In genomic region chr4:46371030-46371429, GRCm38 (mm10) we compare ENCODE assay signal across 8 mouse cellular contexts. TPM values are rescaled to one million over a fixed set of nuclear protein-coding genes. Genes with fewer than 3 reads are reported as not detected.
DNase-seq lines count a peak whose midpoint lies in the region; ATAC-seq and TF ChIP-seq lines count a peak whose summit lies in the region.

No protein-coding gene starts in this region.

- H3K9ac ChIP-seq in forebrain, embryonic 13.5 days = peak overlapping the region; percentile 45; the same call in 1 of the 2 replicates
- H3K9ac ChIP-seq in stomach, embryonic 15.5 days = no peak overlapping the region

- H3K4me2 ChIP-seq in forebrain, embryonic 13.5 days = peak overlapping the region; percentile 50
- H3K4me2 ChIP-seq in stomach, embryonic 15.5 days = peak overlapping the region; percentile 45

- no peak for TF ChIP-seq CTCF in E14TG2a.4 (conservative IDR thresholded peaks at IDR 0.05; ENCODE audit: low read length)

- no peaks in the 10 kb centered on the region for H3K9me3 ChIP-seq in E14TG2a.4 (ENCODE audit: low read length)
- H3K9me3 ChIP-seq in forebrain, embryonic 13.5 days (replicated peaks) = no peaks in the 10 kb centered on the region
- H3K9me3 ChIP-seq in limb, embryonic 10.5 days (replicated peaks) = no peaks in the 10 kb centered on the region
- no peaks in the 10 kb centered on the region for H3K9me3 ChIP-seq in stomach, embryonic 15.5 days

- under 1% methylated on average over 19 of the region's 19 CpGs for WGBS in forebrain, embryonic 13.5 days
- 3% methylated on average over 19 of the region's 19 CpGs for WGBS in limb, embryonic 10.5 days
- 2% methylated on average over 19 of the region's 19 CpGs for WGBS in stomach, embryonic 15.5 days

- ATAC-seq in forebrain, embryonic 13.5 days = peak; percentile 64; the same call in 1 of the 2 replicates
- peak; percentile 86 for ATAC-seq in stomach, embryonic 15.5 days (ENCODE audit: insufficient read depth, low FRiP score, low read depth)

- peak overlapping the region; percentile 69 for H3K4me3 ChIP-seq in E14TG2a.4 (replicated peaks; ENCODE audit: low read length)
- peak overlapping the region; percentile 17; the same call in 1 of the 2 replicates for H3K4me3 ChIP-seq in forebrain, embryonic 13.5 days
- H3K4me3 ChIP-seq in limb, embryonic 10.5 days = peak overlapping the region; percentile 43
- H3K4me3 ChIP-seq in stomach, embryonic 15.5 days (replicated peaks) = peak overlapping the region; percentile 12; the same call in 1 of the 2 replicates

- H3K27me3 ChIP-seq in E14TG2a.4 (ENCODE audit: insufficient read depth, low read length) = peaks cover 32% of the 10 kb centered on the region
- 0 out of 2 replicates have a peak, but pooled peaks cover 6% of the 10 kb centered on the region for H3K27me3 ChIP-seq in forebrain, embryonic 13.5 days
- H3K27me3 ChIP-seq in limb, embryonic 10.5 days (ENCODE audit: low read depth, poor library complexity, severe bottlenecking) = peaks cover 52% of the 10 kb centered on the region
- peaks cover 11% of the 10 kb centered on the region for H3K27me3 ChIP-seq in stomach, embryonic 15.5 days (replicated peaks)

- H3K36me3 ChIP-seq in E14TG2a.4 (ENCODE audit: insufficient read depth, low read length) = peaks cover 8% of the 10 kb centered on the region; the same call in 1 of the 2 replicates
- H3K36me3 ChIP-seq in forebrain, embryonic 13.5 days (ENCODE audit: poor library complexity, severe bottlenecking) = peaks cover 5% of the 10 kb centered on the region; the same call in 1 of the 2 replicates
- peaks cover 3% of the 10 kb centered on the region for H3K36me3 ChIP-seq in limb, embryonic 10.5 days
- H3K36me3 ChIP-seq in stomach, embryonic 15.5 days = no peaks in the 10 kb centered on the region

- peaks cover 36% of the 10 kb centered on the region for H3K4me1 ChIP-seq in E14TG2a.4 (replicated peaks; ENCODE audit: low read depth, low read length)
- peaks cover 24% of the 10 kb centered on the region for H3K4me1 ChIP-seq in forebrain, embryonic 13.5 days
- peaks cover 23% of the 10 kb centered on the region for H3K4me1 ChIP-seq in limb, embryonic 10.5 days
- 0 out of 2 replicates have a peak, but pooled peaks cover 3% of the 10 kb centered on the region for H3K4me1 ChIP-seq in stomach, embryonic 15.5 days

- H3K27ac ChIP-seq in forebrain, embryonic 13.5 days = 0 out of 2 replicates have a peak overlapping the region, but pooled peaks have one; percentile 12
- peak overlapping the region; percentile 78 for H3K27ac ChIP-seq in limb, embryonic 10.5 days
- H3K27ac ChIP-seq in stomach, embryonic 15.5 days = no peak overlapping the region

- DNase-seq in adrenal gland, postnatal 14 days = peak; percentile 94
- DNase-seq in heart, postnatal 4 days = peak; percentile 86
- DNase-seq in limb, embryonic 10.5 days (ENCODE audit: low spot score) = peak; percentile 62
- peak; percentile 66 for DNase-seq in mesoderm, embryonic 11.5 days (ENCODE audit: low read depth, low spot score)
- no peak for DNase-seq in thymus, postnatal 10 days (ENCODE audit: low spot score in 2 of 2)

RNA-seq across cellular contexts. Expression of gene Trmo, which starts 18.2 kb away (rescaled TPM):
- total RNA-seq in adrenal gland, postnatal 14 days (2021) = 6.5 and 6.6 TPM in 2 replicates
- 11.1 and 11.4 TPM in 2 replicates for polyA plus RNA-seq in forebrain, embryonic 13.5 days (2015; fragmentation: Nextera tagmentation; extraction: Ambion mirVana)
- 1 to 10 TPM; 3.8 to 5.4 TPM for total RNA-seq in heart, postnatal 4 days (2021)
- polyA plus RNA-seq in limb, embryonic 10.5 days (2016; fragmentation: Nextera tagmentation; extraction: Ambion mirVana) = 11.5 and 11.9 TPM in 2 replicates
- 10.0 and 10.3 TPM in 2 replicates for polyA plus RNA-seq in stomach, embryonic 15.5 days (2015; fragmentation: Nextera tagmentation; extraction: Ambion mirVana)

RNA-seq across cellular contexts. Expression of gene Foxe1, which starts 27.6 kb away (rescaled TPM):
- total RNA-seq in adrenal gland, postnatal 14 days (2021) = not detected in 2 replicates
- polyA plus RNA-seq in forebrain, embryonic 13.5 days (2015; fragmentation: Nextera tagmentation; extraction: Ambion mirVana) = not detected in 2 replicates
- total RNA-seq in heart, postnatal 4 days (2021) = under 1 TPM in 1 of 2 experiments, not detected in 1; 0.14 TPM
- 0.35 TPM in 1 of 2 replicates, not detected in the other for polyA plus RNA-seq in limb, embryonic 10.5 days (2016; fragmentation: Nextera tagmentation; extraction: Ambion mirVana)
- polyA plus RNA-seq in stomach, embryonic 15.5 days (2015; fragmentation: Nextera tagmentation; extraction: Ambion mirVana) = 0.54 and 0.71 TPM in 2 replicates

RNA-seq across cellular contexts. Expression of gene Hemgn, which starts 42.3 kb away (rescaled TPM):
- total RNA-seq in adrenal gland, postnatal 14 days (2021) = 1.2 and 9.0 TPM in 2 replicates
- polyA plus RNA-seq in forebrain, embryonic 13.5 days (2015; fragmentation: Nextera tagmentation; extraction: Ambion mirVana) = 0.09 and 0.77 TPM in 2 replicates
- under 1 TPM in 1 of 2 experiments, not detected in 1; 0.36 TPM for total RNA-seq in heart, postnatal 4 days (2021)
- polyA plus RNA-seq in limb, embryonic 10.5 days (2016; fragmentation: Nextera tagmentation; extraction: Ambion mirVana) = 12.8 and 13.4 TPM in 2 replicates
- 13.2 and 31.5 TPM in 2 replicates for polyA plus RNA-seq in stomach, embryonic 15.5 days (2015; fragmentation: Nextera tagmentation; extraction: Ambion mirVana)

Comparison
In these comparisons a context has a peak if more than half of its experiments do, and no peak if none do; other contexts are left out.
1. H3K4me3 ChIP-seq: peak in every context shown above with its lines; median percentile 69 in E14TG2a.4; 43 in limb, embryonic 10.5 days; 17 in forebrain, embryonic 13.5 days; 12 in stomach, embryonic 15.5 days.
2. DNase-seq: peak in adrenal gland, postnatal 14 days (single experiment), heart, postnatal 4 days (single experiment), limb, embryonic 10.5 days (single experiment) and mesoderm, embryonic 11.5 days (single experiment); none in thymus, postnatal 10 days (0 of 2).